Mouse (Mus musculus): ENCODE measurements around the gene Tifa. TPM values are rescaled to one million over a fixed set of nuclear protein-coding genes. Genes with fewer than 3 reads are reported as not detected.

Tifa gene
- polyA plus RNA-seq, 1 experiment from 2014 or later = 3.6 TPM

GRCm38 (mm10) chr3:127831079-127831478 lies 41.5 kb downstream of the Tifa start:
- no peaks in the 10 kb centered on the region for H3K27me3 ChIP-seq
- no peaks in the 10 kb centered on the region for H3K36me3 ChIP-seq
- H3K9me3 ChIP-seq (replicated peaks) = no peaks in the 10 kb centered on the region
- H3K27ac ChIP-seq (replicated peaks) = no peak overlapping the region
- WGBS = 58% methylated on average over 6 of the region's 6 CpGs
- no peak overlapping the region for H3K4me3 ChIP-seq (replicated peaks)
- peaks cover 16% of the 10 kb centered on the region for H3K4me1 ChIP-seq
- no peak for ATAC-seq (ENCODE audit: insufficient number of reproducible peaks, low FRiP score, low TSS enrichment, low read depth)
- no peak overlapping the region for H3K4me2 ChIP-seq (replicated peaks)
- H3K9ac ChIP-seq = no peak overlapping the region

GRCm38 (mm10) chr3:127834040-127834439 lies 44.4 kb downstream of the Tifa start:
- no peak overlapping the region for H3K27ac ChIP-seq (replicated peaks)
- 91% methylated on average over 4 of the region's 4 CpGs for WGBS
- no peak overlapping the region for H3K4me2 ChIP-seq (replicated peaks)
- no peaks in the 10 kb centered on the region for H3K36me3 ChIP-seq
- no peak overlapping the region for H3K9ac ChIP-seq
- H3K4me3 ChIP-seq (replicated peaks) = no peak overlapping the region
- H3K27me3 ChIP-seq = no peaks in the 10 kb centered on the region
- no peaks in the 10 kb centered on the region for H3K9me3 ChIP-seq (replicated peaks)
- ATAC-seq (ENCODE audit: insufficient number of reproducible peaks, low FRiP score, low TSS enrichment, low read depth) = no peak
- peaks cover 13% of the 10 kb centered on the region; the same call in 1 of the 2 replicates for H3K4me1 ChIP-seq

GRCm38 (mm10) chr3:127835594-127835993 lies 46.0 kb downstream of the Tifa start:
- Histone ChIP-seq H3K4me1 (peaks cover 13% of the 10 kb centered on the region; the same call in 1 of the 2 replicates), H3K36me3 (no peaks in the 10 kb centered on the region), H3K9me3 (replicated peaks) (no peaks in the 10 kb centered on the region), H3K4me2 (replicated peaks) (no peak overlapping the region), H3K4me3 (replicated peaks) (peak overlapping the region; percentile 72; the same call in 1 of the 2 replicates), H3K27me3 (no peaks in the 10 kb centered on the region), H3K9ac (no peak overlapping the region), H3K27ac (replicated peaks) (no peak overlapping the region)
- no peak for ATAC-seq (ENCODE audit: insufficient number of reproducible peaks, low FRiP score, low TSS enrichment, low read depth)
- 86% methylated on average over 6 of the region's 6 CpGs for WGBS

- Histone ChIP-seq H3K4me1 (peaks cover 13% of the 10 kb centered on the region; the same call in 1 of the 2 replicates), H3K9me3 (replicated peaks) (no peaks in the 10 kb centered on the region), H3K27me3 (no peaks in the 10 kb centered on the region), H3K36me3 (no peaks in the 10 kb centered on the region), H3K9ac (peak overlapping the region; percentile 88), H3K4me3 (replicated peaks) (peak overlapping the region; percentile 72), H3K27ac (replicated peaks) (peak overlapping the region; percentile 95), H3K4me2 (replicated peaks) (peak overlapping the region; percentile 66)
- WGBS = under 1% methylated on average over 17 of the region's 17 CpGs
- no peak for ATAC-seq (ENCODE audit: insufficient number of reproducible peaks, low FRiP score, low TSS enrichment, low read depth)
These were observed 47.2 kb downstream of the Tifa start for GRCm38 (mm10) chr3:127836798-127837153.

- Histone ChIP-seq H3K4me2 (replicated peaks) (peak within 1 kb of the TSS; percentile 66), H3K4me3 (replicated peaks) (peak within 1 kb of the TSS; percentile 72), H3K27ac (replicated peaks) (peak within 1 kb of the TSS; percentile 95), H3K9ac (peak within 1 kb of the TSS; percentile 88), H3K4me1 (peaks cover 13% of the 10 kb centered on the region; the same call in 1 of the 2 replicates), H3K27me3 (no peaks in the 10 kb centered on the region), H3K9me3 (replicated peaks) (no peaks in the 10 kb centered on the region), H3K36me3 (no peaks in the 10 kb centered on the region)
- ATAC-seq (ENCODE audit: insufficient number of reproducible peaks, low FRiP score, low TSS enrichment, low read depth) = peak; percentile 97
- under 1% methylated on average over 73 of the region's 89 CpGs for WGBS
These were observed 47.7 kb downstream of the Tifa start, which contains the start of gene Ap1ar for GRCm38 (mm10) chr3:127837154-127837865. Gene Ap1ar (minus strand): TSS chr3:127837523.

GRCm38 (mm10) chr3:127837972-127838644 lies 48.5 kb downstream of the Tifa start:
- Histone ChIP-seq H3K4me1 (peaks cover 13% of the 10 kb centered on the region; the same call in 1 of the 2 replicates), H3K36me3 (no peaks in the 10 kb centered on the region), H3K4me2 (replicated peaks) (peak overlapping the region; percentile 66), H3K9me3 (replicated peaks) (no peaks in the 10 kb centered on the region), H3K4me3 (replicated peaks) (peak overlapping the region; percentile 72), H3K27ac (replicated peaks) (peak overlapping the region; percentile 95), H3K9ac (peak overlapping the region; percentile 88; the same call in 1 of the 2 replicates), H3K27me3 (no peaks in the 10 kb centered on the region)
- ATAC-seq (ENCODE audit: insufficient number of reproducible peaks, low FRiP score, low TSS enrichment, low read depth) = no peak
- 28% methylated on average over 8 of the region's 8 CpGs for WGBS

- ATAC-seq (ENCODE audit: insufficient number of reproducible peaks, low FRiP score, low TSS enrichment, low read depth) = no peak
- Histone ChIP-seq H3K4me3 (replicated peaks) (no peak overlapping the region), H3K9ac (no peak overlapping the region), H3K36me3 (no peaks in the 10 kb centered on the region), H3K27ac (replicated peaks) (no peak overlapping the region), H3K4me1 (peaks cover 4% of the 10 kb centered on the region; the same call in 1 of the 2 replicates), H3K9me3 (replicated peaks) (no peaks in the 10 kb centered on the region), H3K27me3 (no peaks in the 10 kb centered on the region), H3K4me2 (replicated peaks) (no peak overlapping the region)
- whole genome bisulfite sequencing = 55% methylated on average over 8 of the region's 8 CpGs
These were observed 52.3 kb downstream of the Tifa start for GRCm38 (mm10) chr3:127841926-127842325.

- H3K4me2 ChIP-seq (replicated peaks) = no peak overlapping the region
- no peaks in the 10 kb centered on the region for H3K27me3 ChIP-seq
- no peaks in the 10 kb centered on the region for H3K36me3 ChIP-seq
- no peak overlapping the region for H3K27ac ChIP-seq (replicated peaks)
- ATAC-seq (ENCODE audit: insufficient number of reproducible peaks, low FRiP score, low TSS enrichment, low read depth) = 0 out of 2 replicates have a peak, but pooled peaks have one; percentile 15
- no peaks in the 10 kb centered on the region for H3K9me3 ChIP-seq (replicated peaks)
- 77% methylated on average over 2 of the region's 2 CpGs for WGBS
- no peak overlapping the region for H3K4me3 ChIP-seq (replicated peaks)
- no peaks in the 10 kb centered on the region for H3K4me1 ChIP-seq
- no peak overlapping the region for H3K9ac ChIP-seq
These were observed 53.8 kb downstream of the Tifa start for GRCm38 (mm10) chr3:127843324-127843940.

- H3K4me3 ChIP-seq (replicated peaks) = no peak overlapping the region
- no peak for ATAC-seq (ENCODE audit: insufficient number of reproducible peaks, low FRiP score, low TSS enrichment, low read depth)
- no peaks in the 10 kb centered on the region for H3K27me3 ChIP-seq
- H3K9ac ChIP-seq = no peak overlapping the region
- WGBS = 62% methylated on average over 5 of the region's 5 CpGs
- no peak overlapping the region for H3K4me2 ChIP-seq (replicated peaks)
- no peaks in the 10 kb centered on the region for H3K36me3 ChIP-seq
- no peaks in the 10 kb centered on the region for H3K4me1 ChIP-seq
- no peaks in the 10 kb centered on the region for H3K9me3 ChIP-seq (replicated peaks)
- H3K27ac ChIP-seq (replicated peaks) = no peak overlapping the region
These were observed 54.3 kb downstream of the Tifa start for GRCm38 (mm10) chr3:127843941-127844327.

- H3K27ac ChIP-seq (replicated peaks) = no peak overlapping the region
- no peak overlapping the region for H3K9ac ChIP-seq
- H3K4me3 ChIP-seq (replicated peaks) = no peak overlapping the region
- 67% methylated on average over 11 of the region's 11 CpGs for WGBS
- no peak for ATAC-seq (ENCODE audit: insufficient number of reproducible peaks, low FRiP score, low TSS enrichment, low read depth)
- no peak overlapping the region for H3K4me2 ChIP-seq (replicated peaks)
- H3K9me3 ChIP-seq (replicated peaks) = no peaks in the 10 kb centered on the region
- no peaks in the 10 kb centered on the region for H3K4me1 ChIP-seq
- no peaks in the 10 kb centered on the region for H3K36me3 ChIP-seq
- no peaks in the 10 kb centered on the region for H3K27me3 ChIP-seq
These were observed 58.6 kb downstream of the Tifa start for GRCm38 (mm10) chr3:127848088-127848808.

- no peak overlapping the region for H3K4me2 ChIP-seq (replicated peaks)
- no peak overlapping the region for H3K9ac ChIP-seq
- H3K4me1 ChIP-seq = 0 out of 2 replicates have a peak, but pooled peaks cover 3% of the 10 kb centered on the region
- H3K27me3 ChIP-seq = no peaks in the 10 kb centered on the region
- ATAC-seq (ENCODE audit: insufficient number of reproducible peaks, low FRiP score, low TSS enrichment, low read depth) = no peak
- no peak overlapping the region for H3K27ac ChIP-seq (replicated peaks)
- no peaks in the 10 kb centered on the region for H3K9me3 ChIP-seq (replicated peaks)
- no peak overlapping the region for H3K4me3 ChIP-seq (replicated peaks)
- 86% methylated on average over 5 of the region's 5 CpGs for WGBS
- H3K36me3 ChIP-seq = no peaks in the 10 kb centered on the region
These were observed 60.3 kb downstream of the Tifa start for GRCm38 (mm10) chr3:127849922-127850321.

All from embryonic facial prominence, embryonic 15.5 days (tissue).